Mouse (Mus musculus): ENCODE measurements around the gene 1700061G19Rik.

GRCm38 (mm10) chr17:56848785-56849184 lies 26.5 kb upstream of the 1700061G19Rik start:
- TF ChIP-seq CTCF (IDR thresholded peaks at IDR 0.05; ENCODE audit: low read depth, low read length) (no peak), POLR2A (IDR thresholded peaks at IDR 0.05; ENCODE audit: borderline replicate concordance, low read depth, low read length) (no peak)

All from bone marrow macrophage, adult 2 months (primary cell).